Comparison of ENCODE assay signal across 8 mouse cellular contexts in the genomic region with DNA sequence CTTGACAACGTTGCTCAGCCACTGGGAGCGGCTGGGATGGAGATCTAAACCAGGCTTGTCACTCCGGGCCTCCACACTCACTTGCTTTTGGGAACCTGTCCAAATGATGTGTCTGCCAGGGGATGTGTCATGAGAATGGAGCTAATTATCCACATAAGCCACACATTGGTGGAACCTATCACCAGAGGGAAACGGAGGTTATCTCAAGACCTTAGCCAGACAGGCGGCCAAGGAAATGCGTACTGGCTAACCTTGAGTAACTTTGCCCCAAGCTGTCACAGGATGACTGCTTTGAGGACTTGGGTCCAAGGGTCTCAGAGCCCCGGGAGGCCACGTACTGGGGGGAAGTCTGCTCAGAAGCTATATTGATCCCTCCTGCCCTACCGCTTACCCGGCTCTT. TPM values are rescaled to one million over a fixed set of nuclear protein-coding genes. Genes with fewer than 3 reads are reported as not detected.
DNase-seq lines count a peak whose midpoint lies in the region; ATAC-seq and TF ChIP-seq lines count a peak whose summit lies in the region.

No protein-coding gene starts in this region.

- peaks cover 60% of the 10 kb centered on the region for H3K27me3 ChIP-seq in erythroblast, embryonic 14.5 days (ENCODE audit: control insufficient read depth)
- H3K27me3 ChIP-seq in heart, postnatal 0 days (ENCODE audit: control insufficient read depth, insufficient read depth, low read length) = no peaks in the 10 kb centered on the region

- WGBS in heart, postnatal 0 days = 24% methylated on average over 10 of the region's 10 CpGs

- peaks cover 7% of the 10 kb centered on the region; the same call in 1 of the 2 replicates for H3K9me3 ChIP-seq in erythroblast, embryonic 14.5 days (ENCODE audit: control insufficient read depth, low read length)
- H3K9me3 ChIP-seq in heart, postnatal 0 days (replicated peaks; ENCODE audit: control insufficient read depth, low read length) = no peaks in the 10 kb centered on the region

- DNase-seq in heart, postnatal 0 days (ENCODE audit: low spot score) = peak; percentile 57
- peak; percentile 34 to 74 for DNase-seq in kidney, postnatal 25 days
- DNase-seq in lung, postnatal 14 days = peak; percentile 57
- no peak for DNase-seq in T-cell, adult 2 months (ENCODE audit: low spot score)
- DNase-seq in cerebellum, postnatal 36 days = no peak

- no peak for TF ChIP-seq CTCF in embryonic fibroblast, embryonic 13.5 days (IDR thresholded peaks at IDR 0.05; ENCODE audit: borderline replicate concordance, insufficient read depth, low read length)
- no peak for TF ChIP-seq CTCF in heart, postnatal 0 days (IDR thresholded peaks at IDR 0.05; ENCODE audit: low read depth)

- TF ChIP-seq EP300 in heart, postnatal 0 days (IDR thresholded peaks at IDR 0.05; ENCODE audit: low read depth) = no peak

- peak overlapping the region; percentile 59 for H3K4me3 ChIP-seq in erythroblast, embryonic 14.5 days (replicated peaks)
- H3K4me3 ChIP-seq in embryonic fibroblast, embryonic 13.5 days (ENCODE audit: insufficient read depth, low read length) = peak overlapping the region; percentile 89
- peak overlapping the region; percentile 77 for H3K4me3 ChIP-seq in heart, postnatal 0 days (ENCODE audit: low read depth, low read length)

- H3K4me1 ChIP-seq in erythroblast, embryonic 14.5 days (ENCODE audit: control insufficient read depth) = peaks cover 4% of the 10 kb centered on the region
- H3K4me1 ChIP-seq in embryonic fibroblast, embryonic 13.5 days (ENCODE audit: control insufficient read depth, insufficient read depth, low read length) = peaks cover 5% of the 10 kb centered on the region
- H3K4me1 ChIP-seq in heart, postnatal 0 days (ENCODE audit: control insufficient read depth, insufficient read depth) = peaks cover 25% of the 10 kb centered on the region; the same call in 1 of the 2 replicates

- TF ChIP-seq POLR2A in embryonic fibroblast, embryonic 13.5 days (IDR thresholded peaks at IDR 0.05; ENCODE audit: low read depth, low read length) = no peak

- no peaks in the 10 kb centered on the region for H3K36me3 ChIP-seq in erythroblast, embryonic 14.5 days (ENCODE audit: control insufficient read depth)
- H3K36me3 ChIP-seq in heart, postnatal 0 days (replicated peaks; ENCODE audit: control insufficient read depth, insufficient read depth, low read length) = no peaks in the 10 kb centered on the region

- no peak for ATAC-seq in erythroblast, adult 5-6 weeks (replicated peaks; ENCODE audit: low FRiP score, poor library complexity, severe bottlenecking)
- 0 out of 2 replicates have a peak, but pooled peaks have one; percentile 8 for ATAC-seq in heart, postnatal 0 days (ENCODE audit: insufficient read depth, low read depth)

- H3K9ac ChIP-seq in heart, postnatal 0 days (replicated peaks; ENCODE audit: low read depth, low read length) = peak overlapping the region; percentile 83

- peak overlapping the region; percentile 44 for H3K27ac ChIP-seq in embryonic fibroblast, embryonic 13.5 days (ENCODE audit: insufficient read depth, low read length)
- peak overlapping the region; percentile 90 for H3K27ac ChIP-seq in heart, postnatal 0 days (ENCODE audit: low read depth)

- H3K4me2 ChIP-seq in heart, postnatal 0 days (ENCODE audit: low read depth, low read length) = peak overlapping the region; percentile 90

RNA-seq across cellular contexts. Expression of a gene that starts 2.3 kb away (rescaled TPM):
- 0.02 and 0.08 TPM in 2 replicates for polyA plus RNA-seq in erythroblast, embryonic 14.5 days (2012)
- not detected in 2 replicates for total RNA-seq in erythroblast, adult 5-6 weeks (2015; ENCODE audit: low replicate concordance)
- total RNA-seq in erythroblast, adult 5-6 weeks (2017; ENCODE audit: low replicate concordance) = 0.94 TPM in 1 of 2 replicates, not detected in the other
- 22.0 and 23.0 TPM in 2 replicates for polyA plus RNA-seq in embryonic fibroblast, embryonic 13.5 days (2011; ENCODE audit: insufficient read length, low read depth, missing spikeins)
- total RNA-seq in heart, postnatal 0 days (2014; rRNA removed; ENCODE audit: low replicate concordance) = 29.5 and 31.2 TPM in 2 replicates
- 15.9 and 16.5 TPM in 2 replicates for polyA plus RNA-seq in heart, postnatal 0 days (2015; fragmentation: Nextera tagmentation; extraction: Ambion mirVana)

Comparison
In these comparisons a context has a peak if more than half of its experiments do, and no peak if none do; other contexts are left out.
1. DNase-seq: peak in heart, postnatal 0 days (single experiment), kidney, postnatal 25 days (2 of 2) and lung, postnatal 14 days (single experiment); none in T-cell, adult 2 months (single experiment) and cerebellum, postnatal 36 days (0 of 2).
2. RNA of a gene that starts 2.3 kb away (polyA plus RNA-seq): 22.0 to 23.0 TPM in embryonic fibroblast, embryonic 13.5 days and 15.9 to 16.5 TPM in heart, postnatal 0 days; 0.02 to 0.08 TPM in erythroblast, embryonic 14.5 days; every median in the first group is over 10 times any median in the second.
3. Peak in every context shown above with its lines, with median percentiles within 50 percentile points of each other: H3K4me3 ChIP-seq.